Mouse (Mus musculus): Measurements from ENCODE around the gene Tom1l2.

DNA sequence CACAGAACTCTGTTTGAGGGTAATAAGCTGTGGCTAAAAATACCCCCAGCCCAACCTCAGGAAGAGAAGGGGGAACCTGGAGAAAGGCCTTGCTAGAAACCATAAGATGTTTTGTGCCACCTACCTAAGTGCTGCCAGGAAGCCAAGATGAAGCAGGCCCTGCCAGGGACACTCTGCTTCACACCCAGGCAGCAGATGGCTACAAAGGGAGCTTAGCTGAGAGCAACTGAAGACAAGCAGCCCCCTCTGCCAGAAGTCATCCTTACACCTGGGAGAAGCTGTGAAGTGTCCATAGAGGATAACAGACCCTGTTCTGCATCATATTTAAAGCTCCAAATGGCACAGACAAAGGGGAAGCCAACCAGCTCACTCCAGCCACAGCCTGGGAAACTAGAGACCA is 106.6 kb downstream of the Tom1l2 start:
- TF ChIP-seq MYOG (IDR thresholded peaks at IDR 0.05; ENCODE audit: control insufficient read depth in 1 of 3, insufficient read depth in 1 of 3, insufficient read length in 2 of 3, low read depth in 2 of 3): no peak
- TF ChIP-seq USF1 (IDR thresholded peaks at IDR 0.05; ENCODE audit: low read depth): no peak
- TF ChIP-seq POLR2AphosphoS2 (IDR thresholded peaks at IDR 0.05; ENCODE audit: insufficient read length, low read depth): no peak
- TF ChIP-seq POLR2A (IDR thresholded peaks at IDR 0.05; ENCODE audit: insufficient read length, low read depth): no peak
- TF ChIP-seq MYOD1 (IDR thresholded peaks at IDR 0.05; ENCODE audit: control insufficient read depth in 1 of 3, insufficient read length in 2 of 3, low read depth in 2 of 3): no peak
- no peak for TF ChIP-seq MAX (IDR thresholded peaks at IDR 0.05; ENCODE audit: low read depth)
